Comparison of ENCODE assay signal across 21 mouse cellular contexts in the genomic region with DNA sequence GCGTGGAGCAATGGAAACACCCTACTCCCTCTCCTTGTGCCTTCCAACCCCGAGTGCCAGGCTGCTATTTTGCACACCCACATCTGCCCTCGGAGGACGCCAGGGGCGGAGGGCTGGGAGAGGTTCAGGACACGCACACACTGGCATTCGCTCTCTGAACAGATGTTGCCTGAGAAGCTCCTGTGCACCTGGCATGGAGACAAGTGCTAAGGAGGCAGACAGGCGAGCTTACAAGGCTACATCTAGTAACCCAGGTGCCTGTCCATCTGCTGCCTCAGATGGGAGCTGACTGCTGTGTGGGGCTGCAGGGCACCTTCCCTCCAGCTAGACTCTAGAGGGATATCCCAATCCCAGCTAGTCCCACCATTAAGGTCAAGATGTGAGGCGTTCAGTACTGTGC. TPM values are rescaled to one million over a fixed set of nuclear protein-coding genes. Genes with fewer than 3 reads are reported as not detected.
A peak's percentile ranks its signal among the peaks of the same experiment; 100 is the strongest.
DNase-seq lines count a peak whose midpoint lies in the region; ATAC-seq lines count a peak whose summit lies in the region.
"Had no signal": no experiment of that assay in that cellular context is flagged by ENCODE, and none has a peak within 500 bp of the region (broad histone marks: within the 10 kb centered on the region; RNA-seq: fewer than 3 reads in every experiment).

No protein-coding gene starts in this region.

- H3K4me1 ChIP-seq in neural tube, embryonic 13.5 days (replicated peaks): peaks cover 21% of the 10 kb centered on the region
- H3K4me1 ChIP-seq in neural tube, embryonic 15.5 days: peaks cover 29% of the 10 kb centered on the region
- peaks cover 38% of the 10 kb centered on the region for H3K4me1 ChIP-seq in limb, embryonic 12.5 days (replicated peaks)

- no peak overlapping the region for H3K9ac ChIP-seq in neural tube, embryonic 13.5 days
- no peak overlapping the region for H3K9ac ChIP-seq in neural tube, embryonic 15.5 days (replicated peaks)
- H3K9ac ChIP-seq in limb, embryonic 12.5 days (replicated peaks): no peak overlapping the region
- H3K9ac ChIP-seq: forebrain, postnatal 0 days; heart, embryonic 12.5 days; liver, embryonic 15.5 days; midbrain, embryonic 13.5 days had no signal

- no peak overlapping the region for H3K4me3 ChIP-seq in neural tube, embryonic 13.5 days
- H3K4me3 ChIP-seq in neural tube, embryonic 15.5 days (replicated peaks): no peak overlapping the region
- H3K4me3 ChIP-seq in limb, embryonic 12.5 days (replicated peaks): no peak overlapping the region
- H3K4me3 ChIP-seq: heart, embryonic 12.5 days; liver, embryonic 15.5 days; midbrain, embryonic 13.5 days had no signal

- intact Hi-C loops in heart, postnatal 36 days (cut with DNase I): no loop called here

- H3K36me3 ChIP-seq in neural tube, embryonic 13.5 days: no peaks in the 10 kb centered on the region
- no peaks in the 10 kb centered on the region for H3K36me3 ChIP-seq in neural tube, embryonic 15.5 days
- H3K36me3 ChIP-seq in limb, embryonic 12.5 days: no peaks in the 10 kb centered on the region
- H3K36me3 ChIP-seq: G1E; heart, embryonic 12.5 days; liver, embryonic 15.5 days; midbrain, embryonic 13.5 days had no signal

- no peak overlapping the region for H3K4me2 ChIP-seq in neural tube, embryonic 13.5 days
- no peak overlapping the region for H3K4me2 ChIP-seq in neural tube, embryonic 15.5 days
- no peak overlapping the region for H3K4me2 ChIP-seq in limb, embryonic 12.5 days
- H3K4me2 ChIP-seq: heart, embryonic 12.5 days; liver, embryonic 15.5 days; midbrain, embryonic 13.5 days had no signal

- no peak overlapping the region for H3K27ac ChIP-seq in neural tube, embryonic 13.5 days (replicated peaks)
- H3K27ac ChIP-seq in neural tube, embryonic 15.5 days (replicated peaks): no peak overlapping the region
- H3K27ac ChIP-seq in limb, embryonic 12.5 days: 0 out of 2 replicates have a peak overlapping the region, but pooled peaks have one; percentile 7
- H3K27ac ChIP-seq: liver, embryonic 15.5 days; macrophage; midbrain, embryonic 13.5 days had no signal

- 0 out of 2 replicates have a peak, but pooled peaks have one; percentile 6 for ATAC-seq in neural tube, embryonic 13.5 days (ENCODE audit: low read depth)
- ATAC-seq in neural tube, embryonic 15.5 days (ENCODE audit: low FRiP score): no peak
- no peak for ATAC-seq in limb, embryonic 12.5 days (ENCODE audit: insufficient number of reproducible peaks, insufficient read depth, low FRiP score, low TSS enrichment, low read depth)
- ATAC-seq: activated CD4-positive, CD25-positive, alpha-beta regulatory T cell, adult 4 months; forebrain, postnatal 0 days; hindbrain, embryonic 16.5 days; intestine, postnatal 0 days; midbrain, embryonic 13.5 days had no signal

- 70% methylated on average over 9 of the region's 9 CpGs for WGBS in neural tube, embryonic 13.5 days
- WGBS in neural tube, embryonic 15.5 days: 77% methylated on average over 9 of the region's 9 CpGs
- 81% methylated on average over 9 of the region's 9 CpGs for WGBS in limb, embryonic 12.5 days

- no peaks in the 10 kb centered on the region for H3K27me3 ChIP-seq in neural tube, embryonic 13.5 days
- H3K27me3 ChIP-seq in neural tube, embryonic 15.5 days (replicated peaks): no peaks in the 10 kb centered on the region
- peaks cover 46% of the 10 kb centered on the region for H3K27me3 ChIP-seq in limb, embryonic 12.5 days
- H3K27me3 ChIP-seq: liver, embryonic 15.5 days had no signal

- H3K9me3 ChIP-seq in neural tube, embryonic 13.5 days: no peaks in the 10 kb centered on the region
- no peaks in the 10 kb centered on the region for H3K9me3 ChIP-seq in neural tube, embryonic 15.5 days (replicated peaks)
- H3K9me3 ChIP-seq in limb, embryonic 12.5 days: no peaks in the 10 kb centered on the region
- H3K9me3 ChIP-seq: G1E; heart, embryonic 12.5 days; liver, embryonic 15.5 days; midbrain, embryonic 13.5 days had no signal

- peak; percentile 75 for DNase-seq in cerebellum, adult 11-12 months
- DNase-seq in cerebellum, postnatal 4 days (ENCODE audit: low spot score in 2 of 2): no peak
- DNase-seq in layer of hippocampus, adult 11-12 months (ENCODE audit: low spot score): peak; percentile 21
- DNase-seq in layer of hippocampus, adult 18-20 months (ENCODE audit: low spot score in 2 of 2): no peak
- DNase-seq in heart, postnatal 36 days: no peak
- DNase-seq: adrenal gland, postnatal 14 days; forebrain, postnatal 0 days; heart, adult 11 months; heart, postnatal 14 days; right cerebral cortex, postnatal 4 days had no signal

RNA-seq across cellular contexts. Expression of gene Crybb1, which starts 0.8 kb away (rescaled TPM):
- 1 to 10 TPM; 8.5 to 9.2 TPM for total RNA-seq in layer of hippocampus, adult 18-20 months (2021)
- polyA plus RNA-seq in neural tube, embryonic 13.5 days (2015; fragmentation: Nextera tagmentation; extraction: Ambion mirVana): 4.5 and 7.6 TPM in 2 replicates
- 5.8 and 6.2 TPM in 2 replicates for polyA plus RNA-seq in neural tube, embryonic 15.5 days (2015; fragmentation: Nextera tagmentation; extraction: Ambion mirVana)
- 0.28 and 0.67 TPM in 2 replicates for polyA plus RNA-seq in limb, embryonic 12.5 days (2016; fragmentation: Nextera tagmentation; extraction: Ambion mirVana)
- 1 to 10 TPM in 1 of 2 experiments, under 1 TPM in 1; 0.80 to 3.4 TPM for total RNA-seq in heart, postnatal 36 days (2021)
- total RNA-seq: G1E had no signal
- polyA plus RNA-seq: activated CD4-positive, CD25-positive, alpha-beta regulatory T cell, adult 4 months; G1E; macrophage had no signal

RNA-seq across cellular contexts. Expression of gene Cryba4, which starts 4.1 kb away (rescaled TPM):
- total RNA-seq in layer of hippocampus, adult 18-20 months (2021): 1 to 10 TPM in 1 of 2 experiments, not detected in 1; 1.0 TPM
- 3.4 and 4.0 TPM in 2 replicates for polyA plus RNA-seq in neural tube, embryonic 13.5 days (2015; fragmentation: Nextera tagmentation; extraction: Ambion mirVana)
- polyA plus RNA-seq in neural tube, embryonic 15.5 days (2015; fragmentation: Nextera tagmentation; extraction: Ambion mirVana): 1.7 and 2.5 TPM in 2 replicates
- 0.59 and 0.64 TPM in 2 replicates for polyA plus RNA-seq in limb, embryonic 12.5 days (2016; fragmentation: Nextera tagmentation; extraction: Ambion mirVana)
- total RNA-seq in heart, postnatal 36 days (2021): 1 to 10 TPM; 6.0 to 9.8 TPM
- total RNA-seq: forebrain, postnatal 0 days had no signal
- polyA plus RNA-seq: activated CD4-positive, CD25-positive, alpha-beta regulatory T cell, adult 4 months had no signal

RNA-seq across cellular contexts. Expression of gene Tpst2, which starts 20.0 kb away (rescaled TPM):
- total RNA-seq in layer of hippocampus, adult 18-20 months (2021): 10 to 100 TPM; 37.0 to 40.5 TPM
- 28.9 and 29.5 TPM in 2 replicates for polyA plus RNA-seq in neural tube, embryonic 13.5 days (2015; fragmentation: Nextera tagmentation; extraction: Ambion mirVana)
- 31.4 and 40.2 TPM in 2 replicates for polyA plus RNA-seq in neural tube, embryonic 15.5 days (2015; fragmentation: Nextera tagmentation; extraction: Ambion mirVana)
- 34.3 and 35.9 TPM in 2 replicates for polyA plus RNA-seq in limb, embryonic 12.5 days (2016; fragmentation: Nextera tagmentation; extraction: Ambion mirVana)
- total RNA-seq in heart, postnatal 36 days (2021): 10 to 100 TPM; 39.1 to 42.0 TPM

Comparison
In these comparisons a context has a peak if more than half of its experiments do, and no peak if none do; other contexts are left out.
1. DNase-seq: peak in cerebellum, adult 11-12 months (single experiment) and layer of hippocampus, adult 11-12 months (single experiment); none in cerebellum, postnatal 4 days (0 of 2), layer of hippocampus, adult 18-20 months (0 of 2) and heart, postnatal 36 days (0 of 2).